Mouse (Mus musculus) liver, embryonic 14.5 days (tissue): Measurements from ENCODE around the gene Sft2d2.

Source experiments
- CTCF ChIP-seq: IDR thresholded peaks from 2 replicates; pipeline ENCODE4 v1.5.1; 2016; ENCODE audit warnings: antibody characterized with exemption, low read depth, control low read depth
- EP300 ChIP-seq: IDR thresholded peaks from 2 replicates; pipeline ENCODE4 v1.6.1; 2016; ENCODE audit warnings: antibody characterized with exemption, low read depth

DNA sequence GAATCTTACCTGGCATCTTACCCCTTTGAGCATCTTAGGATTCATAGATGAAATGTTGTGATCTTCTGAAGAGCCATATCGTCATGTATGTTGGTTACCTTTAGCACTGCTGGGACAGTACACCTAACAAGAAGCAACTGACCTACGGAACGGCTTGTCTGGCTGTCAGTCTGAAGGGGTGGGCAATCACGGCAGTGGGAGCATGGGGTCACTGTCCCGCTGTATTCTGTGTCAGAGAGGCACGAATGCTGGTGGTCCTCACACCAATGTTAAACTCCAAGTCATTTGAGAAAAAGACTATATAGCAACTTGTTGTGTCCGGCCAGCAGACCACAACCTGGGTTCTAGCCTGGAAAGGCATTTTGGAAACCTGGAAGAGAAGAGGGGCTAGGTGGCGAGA lies 23.0 kb downstream of the Sft2d2 start:
- TF ChIP-seq CTCF (no peak), EP300 (no peak)
